In the genomic region with DNA sequence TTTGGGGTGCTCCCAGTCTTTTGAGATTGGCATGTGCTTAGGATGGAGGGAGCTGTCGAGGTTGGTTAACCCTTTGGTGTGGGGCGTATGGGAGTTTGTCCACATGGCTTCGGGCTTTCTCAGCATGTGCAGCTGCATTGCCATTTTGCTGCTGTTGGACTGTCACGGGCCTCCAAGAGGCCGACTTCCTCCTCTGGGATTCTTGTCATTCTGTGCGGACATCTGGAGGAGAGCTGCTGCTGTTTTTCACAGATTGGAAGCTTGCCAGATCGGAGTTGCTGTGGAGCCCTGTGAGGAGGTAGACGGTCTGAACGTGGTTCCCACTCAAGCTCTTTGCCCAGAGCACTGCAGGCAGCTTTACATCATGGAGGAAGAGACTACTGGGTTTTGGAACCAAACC, we compare ENCODE assay signal across 10 mouse cellular contexts. TPM values are rescaled to one million over a fixed set of nuclear protein-coding genes. Genes with fewer than 3 reads are reported as not detected.
A peak's percentile ranks its signal among the peaks of the same experiment; 100 is the strongest.
DNase-seq lines count a peak whose midpoint lies in the region; ATAC-seq and TF ChIP-seq lines count a peak whose summit lies in the region.
"Had no signal": no experiment of that assay in that cellular context is flagged by ENCODE, and none has a peak within 500 bp of the region (broad histone marks: within the 10 kb centered on the region; RNA-seq: fewer than 3 reads in every experiment).

No protein-coding gene starts in this region.

- TF ChIP-seq EP300 in liver, postnatal 0 days (IDR thresholded peaks at IDR 0.05; ENCODE audit: low read depth), result no peak

- no peak for ATAC-seq in liver, postnatal 0 days
- ATAC-seq in liver, embryonic 11.5 days (replicated peaks; ENCODE audit: low FRiP score), result no peak

- H3K9me3 ChIP-seq in heart, embryonic 10.5 days, result no peaks in the 10 kb centered on the region
- no peaks in the 10 kb centered on the region for H3K9me3 ChIP-seq in liver, postnatal 0 days (ENCODE audit: low read length)
- H3K9me3 ChIP-seq in liver, embryonic 11.5 days (ENCODE audit: control insufficient read depth, low read length), result no peaks in the 10 kb centered on the region
- H3K9me3 ChIP-seq: liver, embryonic 15.5 days; midbrain, embryonic 12.5 days had no signal

- intact Hi-C loops in heart, postnatal 10 days (cut with DNase I), result loop anchor here (5.0 kb wide), 1 partner anchor 93 kb away; no protein-coding TSS in a partner anchor

- H3K4me1 ChIP-seq in heart, embryonic 10.5 days, result peaks cover 22% of the 10 kb centered on the region
- H3K4me1 ChIP-seq in liver, postnatal 0 days (ENCODE audit: insufficient read depth), result peaks cover 21% of the 10 kb centered on the region
- peaks cover 27% of the 10 kb centered on the region for H3K4me1 ChIP-seq in liver, embryonic 11.5 days (replicated peaks; ENCODE audit: control insufficient read depth, insufficient read depth, low read length)

- H3K27ac ChIP-seq in heart, embryonic 10.5 days, result no peak overlapping the region
- peak overlapping the region; percentile 29; the same call in 1 of the 2 replicates for H3K27ac ChIP-seq in liver, postnatal 0 days (ENCODE audit: low read depth)
- no peak overlapping the region for H3K27ac ChIP-seq in liver, embryonic 11.5 days (ENCODE audit: low read depth, low read length)
- H3K27ac ChIP-seq: liver, embryonic 15.5 days; midbrain, embryonic 12.5 days had no signal

- H3K4me2 ChIP-seq in liver, postnatal 0 days (ENCODE audit: low read depth, low read length), result no peak overlapping the region
- H3K4me2 ChIP-seq in liver, embryonic 11.5 days, result no peak overlapping the region
- H3K4me2 ChIP-seq: liver, embryonic 15.5 days; midbrain, embryonic 12.5 days had no signal

- H3K36me3 ChIP-seq in heart, embryonic 10.5 days, result no peaks in the 10 kb centered on the region
- no peaks in the 10 kb centered on the region; the same call in 1 of the 2 replicates for H3K36me3 ChIP-seq in liver, postnatal 0 days (replicated peaks; ENCODE audit: insufficient read depth, low read length)
- H3K36me3 ChIP-seq in liver, embryonic 11.5 days (ENCODE audit: control insufficient read depth, insufficient read depth, low read length), result no peaks in the 10 kb centered on the region

- peak; percentile 96 for DNase-seq in heart, adult 11 months
- DNase-seq in heart, embryonic 10.5 days (ENCODE audit: low spot score), result no peak
- DNase-seq in liver, postnatal 0 days, result no peak
- DNase-seq in liver, embryonic 11.5 days (ENCODE audit: low spot score), result no peak
- DNase-seq in heart, postnatal 10 days, result peak; percentile 60 to 64
- peak; percentile 61 for DNase-seq in kidney, postnatal 14 days
- no peak for DNase-seq in layer of hippocampus, postnatal 10 days (ENCODE audit: low spot score in 2 of 2)
- DNase-seq: thymus, adult 18-20 months had no signal

- H3K27me3 ChIP-seq in heart, embryonic 10.5 days (ENCODE audit: insufficient read depth, poor library complexity, severe bottlenecking), result peaks cover 61% of the 10 kb centered on the region
- H3K27me3 ChIP-seq in liver, postnatal 0 days (ENCODE audit: insufficient read depth, low read length), result no peaks in the 10 kb centered on the region
- H3K27me3 ChIP-seq in liver, embryonic 11.5 days (replicated peaks; ENCODE audit: control insufficient read depth, insufficient read depth, low read length), result no peaks in the 10 kb centered on the region
- H3K27me3 ChIP-seq: midbrain, embryonic 12.5 days had no signal

- WGBS in heart, embryonic 10.5 days, result 48% methylated on average over 9 of the region's 9 CpGs
- WGBS in liver, postnatal 0 days (ENCODE audit: insufficient replicate concordance), result 64% methylated on average over 9 of the region's 9 CpGs
- 70% methylated on average over 9 of the region's 9 CpGs for WGBS in liver, embryonic 11.5 days

- H3K9ac ChIP-seq in liver, postnatal 0 days (replicated peaks), result no peak overlapping the region
- H3K9ac ChIP-seq in liver, embryonic 11.5 days (ENCODE audit: low read depth, low read length), result no peak overlapping the region
- H3K9ac ChIP-seq: liver, embryonic 15.5 days; midbrain, embryonic 12.5 days had no signal

- no peak for TF ChIP-seq CTCF in liver, postnatal 0 days (IDR thresholded peaks at IDR 0.05; ENCODE audit: low read depth)

- H3K4me3 ChIP-seq in heart, embryonic 10.5 days, result no peak overlapping the region
- no peak overlapping the region for H3K4me3 ChIP-seq in liver, postnatal 0 days (ENCODE audit: low read depth, low read length)
- no peak overlapping the region for H3K4me3 ChIP-seq in liver, embryonic 11.5 days (ENCODE audit: low read depth, low read length)
- H3K4me3 ChIP-seq: liver, embryonic 15.5 days; midbrain, embryonic 12.5 days had no signal

RNA-seq across cellular contexts. Expression of a gene that starts 4.8 kb away (rescaled TPM):
- polyA plus RNA-seq in heart, embryonic 10.5 days (2016; fragmentation: Nextera tagmentation; extraction: Ambion mirVana), result 7.6 and 10.8 TPM in 2 replicates
- 11.6 TPM in 2 replicates for polyA plus RNA-seq in liver, postnatal 0 days (2015; fragmentation: Nextera tagmentation; extraction: Ambion mirVana)
- polyA plus RNA-seq in liver, embryonic 11.5 days (2014; fragmentation: Nextera tagmentation; extraction: Ambion mirVana), result 18.0 and 21.4 TPM in 2 replicates
- total RNA-seq in heart, postnatal 10 days (2021), result 10 to 100 TPM; 18.7 to 19.5 TPM
- total RNA-seq in layer of hippocampus, postnatal 10 days (2021), result 10 to 100 TPM; 57.7 to 59.4 TPM

Comparison
In these comparisons a context has a peak if more than half of its experiments do, and no peak if none do; other contexts are left out.
1. DNase-seq: peak in heart, adult 11 months (single experiment), heart, postnatal 10 days (2 of 2) and kidney, postnatal 14 days (single experiment); none in heart, embryonic 10.5 days (single experiment), liver, postnatal 0 days (single experiment), liver, embryonic 11.5 days (single experiment) and layer of hippocampus, postnatal 10 days (0 of 2).